Mouse (Mus musculus): Measurements from ENCODE around the gene Lmna.
A peak's percentile ranks its signal among the peaks of the same experiment; 100 is the strongest.

Lmna gene

DNA sequence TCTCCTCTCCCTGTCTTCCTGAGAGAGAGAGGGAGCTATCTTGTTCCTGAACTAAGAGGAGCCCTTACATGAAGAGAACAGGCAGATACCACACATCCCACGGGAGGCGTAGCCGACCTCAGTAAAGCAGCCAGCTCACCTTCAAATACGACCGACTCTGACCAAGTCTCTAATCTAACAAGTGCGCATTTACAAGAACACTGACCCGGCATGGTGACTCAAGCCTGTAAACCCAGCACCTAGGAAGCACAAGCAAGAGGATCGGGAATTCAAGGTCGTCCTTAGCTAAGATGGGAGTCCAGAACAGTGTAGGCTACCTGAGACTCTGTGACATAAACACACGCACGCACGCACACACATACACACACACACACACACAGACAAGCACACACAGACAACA, 67.3 kb downstream of the Lmna start:
- DNase-seq, result no peak

- peak; percentile 73 to 76 for DNase-seq
Measured at GRCm38 (mm10) chr3:88440500-88441381, 69.0 kb downstream of the Lmna start.

DNA sequence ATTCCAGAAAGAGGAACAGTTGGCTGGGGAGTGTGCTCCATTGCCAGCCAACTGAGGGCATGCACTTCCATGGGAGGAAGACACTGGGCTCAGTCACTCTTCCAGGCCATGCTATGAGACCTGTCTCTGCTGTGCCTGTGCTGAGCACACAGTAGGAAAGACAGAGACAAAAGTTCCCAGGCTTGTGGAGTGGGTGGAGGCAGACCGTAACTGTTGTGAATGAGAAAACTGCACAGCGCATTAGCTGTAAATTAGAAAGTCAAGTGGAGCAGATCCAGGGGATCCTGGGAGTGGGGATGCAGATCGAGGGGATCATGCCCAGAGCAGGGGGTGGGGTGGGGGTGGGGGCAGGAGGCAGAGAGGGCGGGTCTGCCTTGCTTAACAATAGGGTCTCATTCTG, 70.2 kb downstream of the Lmna start:
- DNase-seq, result no peak

GRCm38 (mm10) chr3:88437454-88437853, 72.3 kb downstream of the Lmna start:
- peak in 1 of 2 experiments; percentile 64 for DNase-seq

GRCm38 (mm10) chr3:88436395-88437201, 73.2 kb downstream of the Lmna start:
- peak; percentile 78 to 86 for DNase-seq

GRCm38 (mm10) chr3:88435515-88435914, 74.2 kb downstream of the Lmna start:
- DNase-seq, result no peak

All from kidney, postnatal 4 days (tissue).